Mouse (Mus musculus): ENCODE measurements at regions not wholly inside any gene's neighbourhood (a gene's known extent, or its start where the extent isn't known, plus 50 kb on each side); places are given as distances from the start of the nearest gene placed in this dataset.
"Not testable (repeated sequence)": the region's sequence is repeated elsewhere in the genome, so short reads cannot be mapped to it uniquely, and the experiment has no call there.

GRCm38 (mm10) chr12:95491806-95492436 lies 200.1 kb upstream of the Flrt2 start:
- not testable (repeated sequence) for H3K27ac ChIP-seq (ENCODE audit: low read depth, low read length); H3K4me3 ChIP-seq (ENCODE audit: low read length); ATAC-seq (ENCODE audit: low FRiP score, low TSS enrichment); H3K4me1 ChIP-seq (ENCODE audit: control insufficient read depth, insufficient read depth, low read length); H3K27me3 ChIP-seq (ENCODE audit: control insufficient read depth, insufficient read depth, low read length); H3K9me3 ChIP-seq (ENCODE audit: control insufficient read depth, low read length); H3K9ac ChIP-seq (ENCODE audit: low read depth, low read length); H3K4me2 ChIP-seq (replicated peaks; ENCODE audit: low read depth, low read length); H3K36me3 ChIP-seq (ENCODE audit: control insufficient read depth, insufficient read depth, low read length)
- 62% methylated on average over 3 of the region's 3 CpGs for WGBS

GRCm38 (mm10) chr12:95501443-95501842 lies 190.6 kb upstream of the Flrt2 start:
- Histone ChIP-seq H3K4me3 (ENCODE audit: low read length) (no peak overlapping the region), H3K36me3 (ENCODE audit: control insufficient read depth, insufficient read depth, low read length) (no peaks in the 10 kb centered on the region), H3K9me3 (ENCODE audit: control insufficient read depth, low read length) (no peaks in the 10 kb centered on the region), H3K4me1 (ENCODE audit: control insufficient read depth, insufficient read depth, low read length) (no peaks in the 10 kb centered on the region), H3K27ac (ENCODE audit: low read depth, low read length) (no peak overlapping the region), H3K9ac (ENCODE audit: low read depth, low read length) (no peak overlapping the region), H3K4me2 (replicated peaks; ENCODE audit: low read depth, low read length) (no peak overlapping the region), H3K27me3 (ENCODE audit: control insufficient read depth, insufficient read depth, low read length) (no peaks in the 10 kb centered on the region)
- WGBS = 79% methylated on average over 3 of the region's 3 CpGs
- no peak for ATAC-seq (ENCODE audit: low FRiP score, low TSS enrichment)

- H3K4me1 ChIP-seq (ENCODE audit: control insufficient read depth, insufficient read depth, low read length) = no peaks in the 10 kb centered on the region
- no peak for ATAC-seq (ENCODE audit: low FRiP score, low TSS enrichment)
- H3K36me3 ChIP-seq (ENCODE audit: control insufficient read depth, insufficient read depth, low read length) = no peaks in the 10 kb centered on the region
- H3K27ac ChIP-seq (ENCODE audit: low read depth, low read length) = no peak overlapping the region
- H3K9ac ChIP-seq (ENCODE audit: low read depth, low read length) = no peak overlapping the region
- no peaks in the 10 kb centered on the region for H3K27me3 ChIP-seq (ENCODE audit: control insufficient read depth, insufficient read depth, low read length)
- no peak overlapping the region for H3K4me2 ChIP-seq (replicated peaks; ENCODE audit: low read depth, low read length)
- H3K9me3 ChIP-seq (ENCODE audit: control insufficient read depth, low read length) = no peaks in the 10 kb centered on the region
- no peak overlapping the region for H3K4me3 ChIP-seq (ENCODE audit: low read length)
- WGBS = 74% methylated on average over 2 of the region's 2 CpGs
Observed at GRCm38 (mm10) chr12:95520008-95520407, 172.0 kb upstream of the Flrt2 start.

- no peak overlapping the region for H3K4me2 ChIP-seq (replicated peaks; ENCODE audit: low read depth, low read length)
- H3K9ac ChIP-seq (ENCODE audit: low read depth, low read length) = no peak overlapping the region
- ATAC-seq (ENCODE audit: low FRiP score, low TSS enrichment) = no peak
- no peak overlapping the region for H3K4me3 ChIP-seq (ENCODE audit: low read length)
- no peaks in the 10 kb centered on the region for H3K4me1 ChIP-seq (ENCODE audit: control insufficient read depth, insufficient read depth, low read length)
- no peaks in the 10 kb centered on the region for H3K27me3 ChIP-seq (ENCODE audit: control insufficient read depth, insufficient read depth, low read length)
- no peak overlapping the region for H3K27ac ChIP-seq (ENCODE audit: low read depth, low read length)
- WGBS = 48% methylated on average over 3 of the region's 3 CpGs
- H3K9me3 ChIP-seq (ENCODE audit: control insufficient read depth, low read length) = no peaks in the 10 kb centered on the region
- no peaks in the 10 kb centered on the region for H3K36me3 ChIP-seq (ENCODE audit: control insufficient read depth, insufficient read depth, low read length)
Observed at GRCm38 (mm10) chr12:95522052-95522451, 170.0 kb upstream of the Flrt2 start.

GRCm38 (mm10) chr12:95533888-95534639 lies 158.0 kb upstream of the Flrt2 start:
- peak; percentile 32; the same call in 1 of the 2 replicates for ATAC-seq (ENCODE audit: low FRiP score, low TSS enrichment)
- 49% methylated on average over 8 of the region's 8 CpGs for WGBS
- Histone ChIP-seq H3K4me2 (replicated peaks; ENCODE audit: low read depth, low read length) (no peak overlapping the region), H3K9me3 (ENCODE audit: control insufficient read depth, low read length) (no peaks in the 10 kb centered on the region), H3K9ac (ENCODE audit: low read depth, low read length) (no peak overlapping the region), H3K4me1 (ENCODE audit: control insufficient read depth, insufficient read depth, low read length) (no peaks in the 10 kb centered on the region), H3K4me3 (ENCODE audit: low read length) (no peak overlapping the region), H3K36me3 (ENCODE audit: control insufficient read depth, insufficient read depth, low read length) (no peaks in the 10 kb centered on the region), H3K27ac (ENCODE audit: low read depth, low read length) (no peak overlapping the region), H3K27me3 (ENCODE audit: control insufficient read depth, insufficient read depth, low read length) (no peaks in the 10 kb centered on the region)

- no peaks in the 10 kb centered on the region for H3K36me3 ChIP-seq (ENCODE audit: control insufficient read depth, insufficient read depth, low read length)
- no peaks in the 10 kb centered on the region for H3K4me1 ChIP-seq (ENCODE audit: control insufficient read depth, insufficient read depth, low read length)
- no peak overlapping the region for H3K4me2 ChIP-seq (replicated peaks; ENCODE audit: low read depth, low read length)
- H3K27me3 ChIP-seq (ENCODE audit: control insufficient read depth, insufficient read depth, low read length) = no peaks in the 10 kb centered on the region
- peak; percentile 39; the same call in 1 of the 2 replicates for ATAC-seq (ENCODE audit: low FRiP score, low TSS enrichment)
- no peak overlapping the region for H3K27ac ChIP-seq (ENCODE audit: low read depth, low read length)
- H3K9ac ChIP-seq (ENCODE audit: low read depth, low read length) = no peak overlapping the region
- no peak overlapping the region for H3K4me3 ChIP-seq (ENCODE audit: low read length)
- 21% methylated on average over 6 of the region's 6 CpGs for WGBS
- no peaks in the 10 kb centered on the region for H3K9me3 ChIP-seq (ENCODE audit: control insufficient read depth, low read length)
Observed at GRCm38 (mm10) chr12:95547301-95547700, 144.7 kb upstream of the Flrt2 start.

GRCm38 (mm10) chr12:95553129-95553528 lies 138.9 kb upstream of the Flrt2 start:
- Histone ChIP-seq H3K9ac (ENCODE audit: low read depth, low read length) (no peak overlapping the region), H3K4me2 (replicated peaks; ENCODE audit: low read depth, low read length) (no peak overlapping the region), H3K27ac (ENCODE audit: low read depth, low read length) (no peak overlapping the region), H3K4me1 (ENCODE audit: control insufficient read depth, insufficient read depth, low read length) (no peaks in the 10 kb centered on the region), H3K4me3 (ENCODE audit: low read length) (no peak overlapping the region), H3K36me3 (ENCODE audit: control insufficient read depth, insufficient read depth, low read length) (no peaks in the 10 kb centered on the region), H3K27me3 (ENCODE audit: control insufficient read depth, insufficient read depth, low read length) (no peaks in the 10 kb centered on the region), H3K9me3 (ENCODE audit: control insufficient read depth, low read length) (no peaks in the 10 kb centered on the region)
- no peak for ATAC-seq (ENCODE audit: low FRiP score, low TSS enrichment)
- 63% methylated on average over 3 of the region's 3 CpGs for WGBS

GRCm38 (mm10) chr12:95558706-95559406 lies 133.2 kb upstream of the Flrt2 start:
- ATAC-seq (ENCODE audit: low FRiP score, low TSS enrichment) = no peak
- 75% methylated on average over 6 of the region's 6 CpGs for WGBS
- H3K9me3 ChIP-seq (ENCODE audit: control insufficient read depth, low read length) = no peaks in the 10 kb centered on the region
- H3K36me3 ChIP-seq (ENCODE audit: control insufficient read depth, insufficient read depth, low read length) = no peaks in the 10 kb centered on the region
- H3K4me3 ChIP-seq (ENCODE audit: low read length) = no peak overlapping the region
- H3K4me2 ChIP-seq (replicated peaks; ENCODE audit: low read depth, low read length) = no peak overlapping the region
- no peaks in the 10 kb centered on the region for H3K27me3 ChIP-seq (ENCODE audit: control insufficient read depth, insufficient read depth, low read length)
- H3K27ac ChIP-seq (ENCODE audit: low read depth, low read length) = no peak overlapping the region
- H3K4me1 ChIP-seq (ENCODE audit: control insufficient read depth, insufficient read depth, low read length) = no peaks in the 10 kb centered on the region
- H3K9ac ChIP-seq (ENCODE audit: low read depth, low read length) = no peak overlapping the region

- no peaks in the 10 kb centered on the region for H3K36me3 ChIP-seq (ENCODE audit: control insufficient read depth, insufficient read depth, low read length)
- no peaks in the 10 kb centered on the region for H3K27me3 ChIP-seq (ENCODE audit: control insufficient read depth, insufficient read depth, low read length)
- 64% methylated on average over 4 of the region's 4 CpGs for WGBS
- no peak overlapping the region for H3K9ac ChIP-seq (ENCODE audit: low read depth, low read length)
- H3K27ac ChIP-seq (ENCODE audit: low read depth, low read length) = no peak overlapping the region
- no peak overlapping the region for H3K4me3 ChIP-seq (ENCODE audit: low read length)
- H3K9me3 ChIP-seq (ENCODE audit: control insufficient read depth, low read length) = no peaks in the 10 kb centered on the region
- no peak for ATAC-seq (ENCODE audit: low FRiP score, low TSS enrichment)
- H3K4me2 ChIP-seq (replicated peaks; ENCODE audit: low read depth, low read length) = no peak overlapping the region
- H3K4me1 ChIP-seq (ENCODE audit: control insufficient read depth, insufficient read depth, low read length) = no peaks in the 10 kb centered on the region
Observed at GRCm38 (mm10) chr12:95563431-95563830, 128.6 kb upstream of the Flrt2 start.
